Mouse (Mus musculus) heart, adult 11 months (tissue): ENCODE data around the gene Wars.
"Not testable (repeated sequence)": the region's sequence is repeated elsewhere in the genome, so short reads cannot be mapped to it uniquely, and the experiment has no call there.

ENCODE experiments used
- DNase-seq: peaks from one replicate; pipeline ENCODE4 v3.0.0; 2022

Gene Wars

GRCm38 (mm10) chr12:108855081-108855480, 38.9 kb downstream of the Wars start:
- no peak for DNase-seq

GRCm38 (mm10) chr12:108852822-108853221, 41.2 kb downstream of the Wars start:
- no peak for DNase-seq

GRCm38 (mm10) chr12:108850886-108851285, 43.1 kb downstream of the Wars start:
- DNase-seq: no peak

GRCm38 (mm10) chr12:108850129-108850528, 43.8 kb downstream of the Wars start:
- peak; percentile 92 for DNase-seq

GRCm38 (mm10) chr12:108849488-108850022, 44.4 kb downstream of the Wars start:
- DNase-seq: peak; percentile 93

DNA sequence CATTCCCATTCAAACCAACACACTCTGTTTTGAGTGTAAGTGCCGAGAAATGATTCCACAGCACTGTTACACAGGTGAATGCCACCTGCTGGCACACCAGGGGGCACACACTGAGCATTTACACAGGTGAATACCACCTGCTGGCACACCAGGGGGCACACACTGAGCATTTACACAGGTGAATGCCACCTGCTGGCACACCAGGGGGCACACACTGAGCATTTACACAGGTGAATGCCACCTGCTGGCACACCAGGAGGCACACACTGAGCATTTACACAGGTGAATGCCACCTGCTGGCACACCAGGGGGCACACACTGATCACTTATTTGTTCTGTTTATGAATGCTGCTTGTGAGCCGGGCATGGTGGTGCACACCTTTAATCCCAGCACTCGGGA, 45.9 kb downstream of the Wars start:
- DNase-seq: not testable (repeated sequence)

DNA sequence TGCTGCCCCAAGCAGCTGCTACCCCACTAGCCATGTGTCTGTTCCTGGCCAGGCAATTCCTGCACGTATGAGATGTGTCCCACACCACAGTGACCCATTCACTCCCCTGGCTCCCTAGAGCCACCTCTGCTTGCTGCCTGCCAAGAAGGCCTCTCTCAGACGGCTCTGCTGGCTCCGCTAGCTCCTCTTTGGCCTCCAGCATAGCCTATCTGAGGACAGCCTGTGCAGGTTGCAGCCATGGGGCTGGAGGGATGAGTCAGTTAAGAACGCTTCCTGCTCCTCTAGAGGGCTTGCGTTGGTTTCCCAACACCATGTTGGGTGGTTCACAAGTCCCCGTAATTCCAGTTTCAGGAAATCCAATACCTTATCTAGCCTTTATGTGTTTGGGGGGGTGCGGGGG, 51.3 kb downstream of the Wars start:
- DNase-seq: peak; percentile 95

DNA sequence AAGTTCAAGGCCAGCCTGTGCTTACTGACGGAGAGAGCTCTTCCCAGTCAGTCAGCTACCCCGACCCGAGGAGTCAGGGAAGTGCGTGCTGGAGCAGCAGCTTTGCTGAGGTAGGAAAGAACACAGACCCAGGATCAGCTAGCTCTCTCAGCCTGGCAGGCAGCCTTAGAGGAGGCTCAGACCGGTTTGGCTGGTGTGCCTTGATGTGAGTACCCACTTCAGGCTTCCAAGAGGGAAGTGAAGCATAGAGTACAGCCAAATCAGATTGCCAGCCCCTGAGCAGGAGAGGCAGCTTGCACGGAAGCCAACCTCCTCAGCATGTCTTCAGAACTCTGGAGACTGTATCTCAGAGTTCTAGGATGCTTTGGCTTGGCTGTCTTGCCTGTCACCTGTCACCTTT, 52.8 kb downstream of the Wars start:
- DNase-seq: no peak

- peak; percentile 90 for DNase-seq
Measured at GRCm38 (mm10) chr12:108836722-108837121, 57.3 kb downstream of the Wars start.

DNA sequence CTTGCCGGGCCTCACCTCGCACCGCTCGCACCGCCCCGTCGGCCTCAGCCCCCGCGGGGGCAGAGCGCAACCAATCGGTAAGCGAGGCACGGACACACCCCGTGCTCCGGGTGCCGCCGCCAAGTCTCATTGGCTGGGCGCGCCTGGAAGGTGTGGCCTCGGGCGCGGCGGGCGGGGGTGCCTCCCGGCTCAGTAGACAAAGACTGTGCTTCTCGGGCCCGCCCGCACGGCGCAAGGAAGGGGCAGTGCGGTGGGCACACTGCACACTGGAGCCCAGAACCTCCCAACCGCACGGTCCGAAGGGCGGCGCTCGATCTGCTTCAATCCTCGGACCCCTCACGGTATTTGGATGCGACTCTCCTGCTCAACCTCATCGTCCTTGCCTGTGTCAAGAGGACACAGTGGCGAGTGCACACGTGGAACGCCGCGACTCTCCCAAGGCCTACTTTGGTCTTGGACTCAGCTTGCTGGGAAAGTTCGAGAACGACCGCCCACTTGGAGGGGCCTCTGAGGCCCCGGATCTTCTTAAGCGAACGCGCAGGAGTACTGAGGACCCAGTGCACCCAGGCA, 58.0 kb downstream of the Wars start, which contains the start of the genes Slc25a29 and Slc25a47:
TSS of gene Slc25a29 (minus strand) at position 44 of the 570 bp plus-strand sequence.
TSS of gene Slc25a47 (plus strand) at position 207 of the 570 bp plus-strand sequence.
- peak; percentile 100 for DNase-seq

GRCm38 (mm10) chr12:108835208-108835839, 58.6 kb downstream of the Wars start:
- DNase-seq: no peak

- no peak for DNase-seq
Measured at GRCm38 (mm10) chr12:108834786-108835185, 59.2 kb downstream of the Wars start.

DNA sequence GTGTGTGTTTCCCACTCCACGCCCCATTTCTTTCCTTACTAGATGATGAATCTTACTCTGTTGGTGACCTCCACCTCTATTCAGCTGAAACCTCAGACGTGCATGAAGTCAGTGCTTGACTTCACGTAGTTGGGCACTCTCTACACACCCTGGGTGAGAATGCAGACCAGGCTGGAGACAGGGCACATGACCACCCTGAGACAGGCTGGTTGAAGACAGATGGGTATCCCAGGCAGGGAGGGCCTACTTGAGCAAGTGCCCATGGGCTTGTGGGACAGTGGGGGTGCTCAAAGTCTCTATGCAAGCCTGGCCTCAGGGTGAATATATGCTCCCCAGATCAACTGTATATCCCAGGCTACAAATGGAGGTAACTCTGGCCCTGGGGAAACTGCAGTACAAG, 59.6 kb downstream of the Wars start:
- no peak for DNase-seq

- peak; percentile 83 for DNase-seq
Measured at GRCm38 (mm10) chr12:108833408-108833807, 60.6 kb downstream of the Wars start.

- peak; percentile 86 for DNase-seq
Measured at GRCm38 (mm10) chr12:108832851-108833250, 61.1 kb downstream of the Wars start.

GRCm38 (mm10) chr12:108831966-108832643, 61.9 kb downstream of the Wars start:
- DNase-seq: peak; percentile 95

DNA sequence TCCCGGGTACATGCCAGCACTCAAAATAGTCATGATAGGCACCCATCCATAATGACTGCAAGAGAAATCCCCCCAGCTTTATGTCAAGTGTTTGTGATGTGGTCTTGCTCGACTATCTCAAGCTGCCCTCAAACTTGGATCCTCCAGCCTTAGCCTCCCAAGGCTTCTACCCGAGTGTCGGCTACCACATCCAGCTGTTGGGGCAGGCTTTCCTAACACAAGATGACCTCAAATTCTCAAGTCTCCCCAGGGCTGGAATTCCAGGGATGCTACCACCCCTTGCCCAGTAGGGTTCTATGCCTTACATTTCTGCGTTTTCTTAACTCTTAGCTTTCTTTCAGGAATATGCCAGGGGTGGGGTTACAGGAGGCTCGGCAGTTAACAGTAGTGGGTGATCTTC, 63.6 kb downstream of the Wars start:
- no peak for DNase-seq

GRCm38 (mm10) chr12:108829636-108830035, 64.3 kb downstream of the Wars start:
- peak; percentile 91 for DNase-seq

DNA sequence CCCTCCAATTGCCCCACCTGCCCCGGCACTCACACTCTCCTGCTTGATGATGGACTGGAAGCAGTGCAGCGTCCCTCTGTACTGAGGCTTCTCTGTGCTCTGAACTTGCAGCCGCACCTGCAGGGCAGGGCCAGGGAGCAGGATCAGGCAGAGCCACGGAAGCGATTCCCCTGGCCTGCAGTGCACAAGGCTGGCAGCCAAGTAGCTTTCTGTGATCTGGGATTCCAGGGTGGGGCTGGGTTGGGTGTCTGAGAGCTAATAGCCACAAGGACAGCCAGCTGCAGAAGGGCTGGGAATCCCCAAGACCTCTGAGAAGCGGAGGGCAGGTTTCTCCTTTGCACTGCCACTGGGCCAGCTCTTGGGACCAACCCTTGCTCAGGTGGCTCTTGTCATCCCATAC, 66.3 kb downstream of the Wars start:
- peak; percentile 88 for DNase-seq

DNA sequence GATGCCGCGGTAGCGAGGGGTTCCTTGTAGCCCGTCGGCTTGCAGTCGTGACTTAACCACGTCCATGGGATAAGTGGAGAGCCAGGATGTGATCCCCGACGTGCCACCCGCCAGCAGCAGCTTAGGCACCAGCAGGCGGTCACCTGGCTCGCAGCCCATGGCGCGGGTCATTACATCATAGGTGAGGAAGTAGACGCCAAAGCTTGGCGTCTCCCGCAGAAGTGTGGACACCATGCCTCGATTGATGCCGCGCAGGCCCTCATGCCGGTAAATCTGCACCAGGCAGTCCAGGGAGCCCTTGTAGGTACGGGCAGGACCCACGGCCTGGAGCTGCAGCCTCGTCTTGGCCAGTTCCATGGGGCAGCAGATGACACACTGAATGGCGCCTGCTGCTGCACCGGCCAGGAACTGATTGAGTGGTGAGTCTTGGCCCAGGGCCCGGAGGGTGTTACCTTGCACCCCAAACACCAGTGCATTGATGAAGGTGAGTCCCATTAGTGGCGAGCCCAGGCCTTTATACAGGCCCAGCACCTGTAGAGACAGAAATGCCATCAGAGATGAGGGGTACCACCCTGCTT, 66.9 kb downstream of the Wars start:
- peak; percentile 91 for DNase-seq

- peak; percentile 84 for DNase-seq
Measured at GRCm38 (mm10) chr12:108826282-108826957, 67.6 kb downstream of the Wars start.

DNA sequence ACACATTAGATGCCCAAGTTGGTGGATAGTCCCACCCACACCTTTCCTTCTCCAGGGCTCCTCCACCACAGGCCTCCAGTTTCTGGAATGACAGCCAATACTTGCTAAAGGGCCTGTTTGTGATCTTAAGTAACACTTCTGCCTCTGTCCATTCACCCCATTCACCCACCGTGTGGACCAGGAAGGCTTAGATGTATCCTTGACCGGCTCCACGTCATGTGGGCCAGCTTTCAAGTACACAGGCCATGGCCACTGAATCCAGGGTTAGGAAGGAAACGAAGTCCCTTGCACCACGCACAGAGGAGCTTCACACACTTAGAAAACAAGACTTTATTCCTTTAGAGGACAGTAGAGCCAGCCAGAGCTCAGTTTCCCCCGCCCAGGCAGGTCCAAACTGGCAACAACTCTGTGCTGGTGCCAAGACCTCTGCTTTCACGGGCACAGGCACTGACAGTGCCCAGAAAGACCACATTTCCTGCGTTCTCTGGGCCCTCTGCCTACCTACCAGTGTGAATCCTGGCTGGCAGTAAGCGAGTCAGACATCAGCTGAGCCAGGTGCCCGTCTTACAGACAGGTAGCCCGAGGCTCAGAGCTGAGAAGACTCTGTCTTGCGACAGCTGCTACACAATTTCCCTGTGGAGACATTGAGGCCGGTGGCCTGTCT, 68.3 kb downstream of the Wars start:
- peak; percentile 77 for DNase-seq
